Mouse (Mus musculus) MEL (cell line): ENCODE data around the gene Tmem14c. TPM values are rescaled to one million over a fixed set of nuclear protein-coding genes. Genes with fewer than 3 reads are reported as not detected.

Source experiments
- DNase-seq: peaks from one replicate; pipeline ENCODE4 v3.0.0; 2011; ENCODE audit warnings: low read depth, low spot score
- H3K27ac ChIP-seq: 2 replicates; pipeline ENCODE4 v1.5.1; 2012; ENCODE audit warnings: low read depth, mild to moderate bottlenecking, control low read depth, low read length, moderate library complexity; ENCODE audit not compliant: control insufficient read depth
- H3K27me3 ChIP-seq, 2 experiments: fragments of 150-350 bp in 1 of 2; sonication (generic) in 1 of 2; 2 replicates each; pipeline ENCODE4 v1.6.1; 2012; ENCODE audit warnings: low read length in 2 of 2, mild to moderate bottlenecking in 2 of 2, improper control_type of control experiment in 1 of 2, moderate library complexity in 1 of 2; ENCODE audit not compliant: insufficient read depth in 2 of 2, control insufficient read depth in 1 of 2
- H3K36me3 ChIP-seq, 2 experiments: 2 replicates each; pipeline ENCODE4 v1.6.1; 2012 to 2014; ENCODE audit warnings: low read length in 2 of 2, improper control_type of control experiment in 1 of 2, inconsistent platforms in 1 of 2, mild to moderate bottlenecking in 1 of 2; ENCODE audit not compliant: insufficient read depth in 2 of 2, control insufficient read depth in 1 of 2
- H3K4me1 ChIP-seq, 2 experiments: fragments of 150-350 bp in 1 of 2; sonication (generic) in 1 of 2; 2 replicates each; pipeline ENCODE4 v1.6.1; 2012; ENCODE audit warnings: low read length in 2 of 2, improper control_type of control experiment in 1 of 2, mild to moderate bottlenecking in 1 of 2; ENCODE audit not compliant: insufficient read depth in 2 of 2, control insufficient read depth in 1 of 2
- H3K4me3 ChIP-seq, 2 experiments: fragments of 150-350 bp in 1 of 2; sonication (generic) in 1 of 2; 2 replicates each; pipeline ENCODE4 v1.5.1; 2012; ENCODE audit warnings: low read depth in 2 of 2, low read length in 2 of 2, mild to moderate bottlenecking in 2 of 2, moderate library complexity in 2 of 2, control low read depth in 1 of 2, improper control_type of control experiment in 1 of 2; ENCODE audit not compliant: control insufficient read depth in 1 of 2, insufficient read depth in 1 of 2
- H3K79me2 ChIP-seq: 2 replicates; pipeline ENCODE4 v1.6.1; 2012; ENCODE audit warnings: mild to moderate bottlenecking, low read length, moderate library complexity; ENCODE audit not compliant: control insufficient read depth, poor library complexity, insufficient read depth
- H3K9ac ChIP-seq: 2 replicates; pipeline ENCODE4 v1.6.1; 2012; ENCODE audit warnings: low read depth, mild to moderate bottlenecking, control low read depth, low read length, moderate library complexity; ENCODE audit not compliant: control insufficient read depth, poor library complexity, severe bottlenecking
- H3K9me3 ChIP-seq: fragments of 150-350 bp; sonication (generic); replicated peaks from 2 replicates; pipeline ENCODE4 v1.6.1; 2012; ENCODE audit warnings: mild to moderate bottlenecking, low read length, improper control_type of control experiment, moderate library complexity; ENCODE audit not compliant: insufficient read depth
- BHLHE40 ChIP-seq: IDR thresholded peaks from 2 replicates; pipeline ENCODE4 v1.6.1; 2012; ENCODE audit warnings: low read depth, mild to moderate bottlenecking, inconsistent platforms, low read length, improper control_type of control experiment, borderline replicate concordance
- CHD1 ChIP-seq: IDR thresholded peaks from 2 replicates; pipeline ENCODE4 v1.6.1; 2012; ENCODE audit warnings: low read depth, mild to moderate bottlenecking, inconsistent platforms, low read length, improper control_type of control experiment
- ELF1 ChIP-seq: IDR thresholded peaks from 2 replicates; pipeline ENCODE4 v1.6.1; 2014; ENCODE audit warnings: low read depth, mild to moderate bottlenecking, inconsistent platforms, low read length, improper control_type of control experiment, moderate library complexity
- EP300 ChIP-seq, 2 experiments: IDR thresholded peaks; 2 replicates each; pipeline ENCODE4 v1.6.1; 2011; ENCODE audit warnings: improper control_type of control experiment in 2 of 2, low read length in 2 of 2, low read depth in 1 of 2, mild to moderate bottlenecking in 1 of 2
- GABPA ChIP-seq: IDR thresholded peaks from 2 replicates; pipeline ENCODE4 v1.6.1; 2012; ENCODE audit warnings: low read depth, mild to moderate bottlenecking, inconsistent platforms, low read length, improper control_type of control experiment, moderate library complexity
- GATA1 ChIP-seq: IDR thresholded peaks from 2 replicates; pipeline ENCODE4 v1.6.1; 2011; ENCODE audit warnings: low read depth, low read length, improper control_type of control experiment
- HCFC1 ChIP-seq: IDR thresholded peaks from 2 replicates; pipeline ENCODE4 v1.6.1; 2012; ENCODE audit warnings: low read depth, mild to moderate bottlenecking, inconsistent platforms, low read length, improper control_type of control experiment, moderate library complexity
- MAFK ChIP-seq: IDR thresholded peaks from 2 replicates; pipeline ENCODE4 v1.6.1; 2011; ENCODE audit warnings: low read depth, mild to moderate bottlenecking, low read length, improper control_type of control experiment, borderline replicate concordance
- MAX ChIP-seq: IDR thresholded peaks from 2 replicates; pipeline ENCODE4 v1.6.1; 2011; ENCODE audit warnings: low read length, improper control_type of control experiment
- MYB ChIP-seq: IDR thresholded peaks from 2 replicates; pipeline ENCODE4 v1.6.1; 2011; ENCODE audit warnings: mild to moderate bottlenecking, low read depth, low read length, improper control_type of control experiment
- MYC ChIP-seq: IDR thresholded peaks from 2 replicates; pipeline ENCODE4 v1.6.1; 2011; ENCODE audit warnings: low read depth, mild to moderate bottlenecking, low read length, improper control_type of control experiment, moderate library complexity
- NELFE ChIP-seq: IDR thresholded peaks from 2 replicates; pipeline ENCODE4 v1.6.1; 2011; ENCODE audit warnings: low read depth, low read length, improper control_type of control experiment
- POLR2A ChIP-seq, 2 experiments: IDR thresholded peaks; 2 replicates each; pipeline ENCODE4 v1.6.1; 2011 to 2012; ENCODE audit warnings: low read length in 2 of 2, mild to moderate bottlenecking in 2 of 2, control low read depth in 1 of 2, improper control_type of control experiment in 1 of 2, low read depth in 1 of 2, moderate library complexity in 1 of 2; ENCODE audit not compliant: control insufficient read depth in 1 of 2, insufficient read depth in 1 of 2, poor library complexity in 1 of 2
- POLR2AphosphoS2 ChIP-seq: IDR thresholded peaks from 2 replicates; pipeline ENCODE4 v1.6.1; 2011; ENCODE audit warnings: low read length, improper control_type of control experiment
- POLR2AphosphoS5 ChIP-seq: IDR thresholded peaks from 2 replicates; pipeline ENCODE4 v1.6.1; 2012; ENCODE audit warnings: low read depth, borderline replicate concordance, mild to moderate bottlenecking, inconsistent platforms, low read length, moderate library complexity, mixed read lengths
- RCOR1 ChIP-seq: IDR thresholded peaks from 2 replicates; pipeline ENCODE4 v1.6.1; 2012; ENCODE audit warnings: low read depth, mild to moderate bottlenecking, inconsistent platforms, low read length, improper control_type of control experiment
- UBTF ChIP-seq: IDR thresholded peaks from 2 replicates; pipeline ENCODE4 v1.6.1; 2012; ENCODE audit warnings: low read depth, mild to moderate bottlenecking, inconsistent platforms, low read length, improper control_type of control experiment, moderate library complexity, borderline replicate concordance; ENCODE audit not compliant: insufficient read depth
- ZMIZ1 ChIP-seq: IDR thresholded peaks from 2 replicates; pipeline ENCODE4 v1.6.1; 2012; ENCODE audit warnings: low read depth, mild to moderate bottlenecking, inconsistent platforms, low read length, improper control_type of control experiment, moderate library complexity
- ZNF384 ChIP-seq: IDR thresholded peaks from 2 replicates; pipeline ENCODE4 v1.6.1; 2012; ENCODE audit warnings: low read depth, mild to moderate bottlenecking, inconsistent platforms, low read length, improper control_type of control experiment
- polyA plus RNA-seq, 2 experiments: library from polyadenylated mRNA; stranded (reverse) in 1 of 2; unstranded in 1 of 2; fragments of >175 nt in 1 of 2; fragments of >200 nt in 1 of 2; gene quantifications; 2 replicates each; pipeline versions ENCODE4 v1.2.1 to v1.2.4; 2012; ENCODE audit warnings: low replicate concordance in 2 of 2, low read depth in 1 of 2; ENCODE audit not compliant: insufficient read length in 2 of 2, insufficient read depth in 1 of 2, missing spikeins in 1 of 2
- total RNA-seq: library from RNA; depleted of rRNA; stranded (reverse); fragments of 300-350 nt; gene quantifications from 2 replicates; pipeline ENCODE4 v1.2.3, GENCODE M21; 2012

Gene Tmem14c
- total and polyA plus RNA-seq, 3 experiments: 294 to 319 TPM; not detected in 1

- no peak for DNase-seq
- no peak overlapping the region for H3K27ac ChIP-seq
- TF ChIP-seq GATA1 (no peak), POLR2AphosphoS2 (no peak), NELFE (no peak), CHD1 (no peak), ZMIZ1 (no peak), GABPA (no peak), RCOR1 (no peak), POLR2A (IDR thresholded peaks at IDR 0.05; ENCODE audit: control insufficient read depth in 1 of 2, insufficient read depth in 1 of 2, low read depth in 1 of 2, low read length in 2 of 2, poor library complexity in 1 of 2) (no peak), POLR2AphosphoS5 (no peak), ZNF384 (no peak), MYB (no peak), HCFC1 (no peak), BHLHE40 (no peak), ELF1 (no peak), MAFK (no peak), MYC (no peak)
- no peaks in the 10 kb centered on the region for H3K9me3 ChIP-seq
- H3K4me1 ChIP-seq: peaks cover 0 to 3% of the 10 kb centered on the region in 2 experiments; a peak in 2 of 4 replicates
- H3K4me3 ChIP-seq: no peak overlapping the region
- H3K79me2 ChIP-seq: no peaks in the 10 kb centered on the region
- no peaks in the 10 kb centered on the region for H3K36me3 ChIP-seq
- H3K9ac ChIP-seq: no peak overlapping the region
- no peaks in the 10 kb centered on the region for H3K27me3 ChIP-seq
Measured at GRCm38 (mm10) chr13:40979321-40979720, 36.8 kb upstream of the Tmem14c start.

- Histone ChIP-seq H3K79me2 (no peaks in the 10 kb centered on the region), H3K27ac (no peak overlapping the region), H3K36me3 (peaks cover 0 to 3% of the 10 kb centered on the region in 2 experiments; a peak in 1 of 4 replicates), H3K27me3 (no peaks in the 10 kb centered on the region), H3K4me1 (peaks cover 4 to 7% of the 10 kb centered on the region in 2 experiments; a peak in 3 of 4 replicates), H3K9me3 (no peaks in the 10 kb centered on the region), H3K9ac (no peak overlapping the region), H3K4me3 (no peak overlapping the region)
- DNase-seq: no peak
- TF ChIP-seq UBTF (no peak), MAX (no peak), EP300 (IDR thresholded peaks at IDR 0.05; ENCODE audit: low read depth in 1 of 2, low read length in 2 of 2) (no peak)
Measured at GRCm38 (mm10) chr13:40982759-40983158, 33.3 kb upstream of the Tmem14c start.
